Mouse (Mus musculus): ENCODE results near the gene Arsb. TPM values are rescaled to one million over a fixed set of nuclear protein-coding genes. Genes with fewer than 3 reads are reported as not detected.

Gene Arsb
- polyA plus RNA-seq, 1 experiment: 114 TPM

- TF ChIP-seq POLR2A (IDR thresholded peaks at IDR 0.05; ENCODE audit: low read depth, low read length) (no peak), CTCF (conservative IDR thresholded peaks at IDR 0.05; ENCODE audit: insufficient read depth, insufficient read length, low read depth, low read length) (no peak)
- no peaks in the 10 kb centered on the region for H3K4me1 ChIP-seq (ENCODE audit: control insufficient read depth, insufficient read depth, low read length)
- DNase-seq: no peak
- H3K27ac ChIP-seq (ENCODE audit: insufficient read depth, low read depth, low read length): no peak overlapping the region
- H3K4me3 ChIP-seq (ENCODE audit: insufficient read depth, low read depth, low read length): no peak overlapping the region
- WGBS: 91% methylated on average over 11 of the region's 11 CpGs
- H3K36me3 ChIP-seq (ENCODE audit: control insufficient read depth, insufficient read depth, low read length): no peaks in the 10 kb centered on the region
- H3K27me3 ChIP-seq (replicated peaks; ENCODE audit: control insufficient read depth, insufficient read depth, low read length): no peaks in the 10 kb centered on the region
Observed at GRCm38 (mm10) chr13:93815128-93815527, 43.7 kb downstream of the Arsb start.

GRCm38 (mm10) chr13:93816127-93816526 lies 44.7 kb downstream of the Arsb start:
- 98% methylated on average over 2 of the region's 2 CpGs for WGBS
- TF ChIP-seq CTCF (conservative IDR thresholded peaks at IDR 0.05; ENCODE audit: insufficient read depth, insufficient read length, low read depth, low read length) (no peak), POLR2A (IDR thresholded peaks at IDR 0.05; ENCODE audit: low read depth, low read length) (no peak)
- H3K36me3 ChIP-seq (ENCODE audit: control insufficient read depth, insufficient read depth, low read length): no peaks in the 10 kb centered on the region
- no peaks in the 10 kb centered on the region for H3K27me3 ChIP-seq (replicated peaks; ENCODE audit: control insufficient read depth, insufficient read depth, low read length)
- no peak for DNase-seq
- H3K27ac ChIP-seq (ENCODE audit: insufficient read depth, low read depth, low read length): no peak overlapping the region
- no peak overlapping the region for H3K4me3 ChIP-seq (ENCODE audit: insufficient read depth, low read depth, low read length)
- no peaks in the 10 kb centered on the region for H3K4me1 ChIP-seq (ENCODE audit: control insufficient read depth, insufficient read depth, low read length)

GRCm38 (mm10) chr13:93816688-93817331 lies 45.4 kb downstream of the Arsb start:
- Histone ChIP-seq H3K4me3 (ENCODE audit: insufficient read depth, low read depth, low read length) (no peak overlapping the region), H3K27me3 (replicated peaks; ENCODE audit: control insufficient read depth, insufficient read depth, low read length) (no peaks in the 10 kb centered on the region), H3K36me3 (ENCODE audit: control insufficient read depth, insufficient read depth, low read length) (no peaks in the 10 kb centered on the region), H3K4me1 (ENCODE audit: control insufficient read depth, insufficient read depth, low read length) (0 out of 2 replicates have a peak, but pooled peaks cover 2% of the 10 kb centered on the region), H3K27ac (ENCODE audit: insufficient read depth, low read depth, low read length) (no peak overlapping the region)
- no peak for TF ChIP-seq POLR2A (IDR thresholded peaks at IDR 0.05; ENCODE audit: low read depth, low read length)
- no peak for TF ChIP-seq CTCF (conservative IDR thresholded peaks at IDR 0.05; ENCODE audit: insufficient read depth, insufficient read length, low read depth, low read length)
- DNase-seq: no peak
- WGBS: 90% methylated on average over 9 of the region's 9 CpGs

DNA sequence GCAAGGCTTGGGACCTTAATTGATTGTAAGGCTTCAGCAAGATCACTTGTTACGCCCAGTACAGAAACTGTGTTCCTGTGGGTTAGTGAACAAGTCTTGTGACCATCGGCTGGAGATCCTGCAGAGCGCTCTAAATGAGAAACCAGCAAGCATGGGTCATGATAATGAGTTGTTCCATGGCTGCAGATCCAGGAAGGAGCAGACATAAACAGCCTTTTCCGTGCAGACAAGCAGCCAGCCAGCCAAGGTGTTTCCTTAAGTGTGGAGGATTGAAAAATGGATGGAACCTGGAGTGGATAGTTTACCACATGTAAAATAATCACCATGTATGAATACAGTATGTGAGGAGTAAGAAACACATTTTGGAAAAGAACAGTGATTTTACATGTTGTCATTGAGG lies 48.7 kb downstream of the Arsb start:
- H3K27ac ChIP-seq (ENCODE audit: insufficient read depth, low read depth, low read length): no peak overlapping the region
- TF ChIP-seq CTCF (conservative IDR thresholded peaks at IDR 0.05; ENCODE audit: insufficient read depth, insufficient read length, low read depth, low read length): no peak
- no peak for TF ChIP-seq POLR2A (IDR thresholded peaks at IDR 0.05; ENCODE audit: low read depth, low read length)
- no peak overlapping the region for H3K4me3 ChIP-seq (ENCODE audit: insufficient read depth, low read depth, low read length)
- H3K4me1 ChIP-seq (ENCODE audit: control insufficient read depth, insufficient read depth, low read length): 0 out of 2 replicates have a peak, but pooled peaks cover 5% of the 10 kb centered on the region
- no peaks in the 10 kb centered on the region for H3K27me3 ChIP-seq (replicated peaks; ENCODE audit: control insufficient read depth, insufficient read depth, low read length)
- H3K36me3 ChIP-seq (ENCODE audit: control insufficient read depth, insufficient read depth, low read length): no peaks in the 10 kb centered on the region
- WGBS: 81% methylated on average over 4 of the region's 4 CpGs
- DNase-seq: no peak

DNA sequence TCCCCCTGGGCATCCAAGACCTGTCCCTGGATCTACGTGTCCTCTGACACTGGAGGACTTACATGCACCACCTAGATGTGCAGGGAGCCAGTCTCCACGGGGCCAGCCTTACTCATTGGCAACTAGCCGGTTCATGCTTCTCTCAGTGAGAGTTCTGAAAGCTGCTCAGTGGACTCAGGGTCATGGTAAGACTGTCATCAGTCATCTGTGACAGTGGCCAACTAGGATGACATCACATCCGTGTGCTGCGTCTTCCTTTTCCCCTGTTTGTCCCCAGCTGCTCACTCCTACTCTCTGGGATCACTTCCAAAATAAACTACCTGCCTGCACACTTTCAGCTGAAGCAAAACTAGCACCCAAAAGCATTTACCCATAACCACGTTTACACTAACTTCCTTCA lies 50.6 kb downstream of the Arsb start:
- TF ChIP-seq POLR2A (IDR thresholded peaks at IDR 0.05; ENCODE audit: low read depth, low read length): no peak
- no peak for TF ChIP-seq CTCF (conservative IDR thresholded peaks at IDR 0.05; ENCODE audit: insufficient read depth, insufficient read length, low read depth, low read length)
- Histone ChIP-seq H3K4me1 (ENCODE audit: control insufficient read depth, insufficient read depth, low read length) (0 out of 2 replicates have a peak, but pooled peaks cover 5% of the 10 kb centered on the region), H3K27ac (ENCODE audit: insufficient read depth, low read depth, low read length) (no peak overlapping the region), H3K4me3 (ENCODE audit: insufficient read depth, low read depth, low read length) (no peak overlapping the region), H3K27me3 (replicated peaks; ENCODE audit: control insufficient read depth, insufficient read depth, low read length) (no peaks in the 10 kb centered on the region), H3K36me3 (ENCODE audit: control insufficient read depth, insufficient read depth, low read length) (no peaks in the 10 kb centered on the region)
- peak; percentile 71 for DNase-seq
- WGBS: 17% methylated on average over 6 of the region's 6 CpGs

DNA sequence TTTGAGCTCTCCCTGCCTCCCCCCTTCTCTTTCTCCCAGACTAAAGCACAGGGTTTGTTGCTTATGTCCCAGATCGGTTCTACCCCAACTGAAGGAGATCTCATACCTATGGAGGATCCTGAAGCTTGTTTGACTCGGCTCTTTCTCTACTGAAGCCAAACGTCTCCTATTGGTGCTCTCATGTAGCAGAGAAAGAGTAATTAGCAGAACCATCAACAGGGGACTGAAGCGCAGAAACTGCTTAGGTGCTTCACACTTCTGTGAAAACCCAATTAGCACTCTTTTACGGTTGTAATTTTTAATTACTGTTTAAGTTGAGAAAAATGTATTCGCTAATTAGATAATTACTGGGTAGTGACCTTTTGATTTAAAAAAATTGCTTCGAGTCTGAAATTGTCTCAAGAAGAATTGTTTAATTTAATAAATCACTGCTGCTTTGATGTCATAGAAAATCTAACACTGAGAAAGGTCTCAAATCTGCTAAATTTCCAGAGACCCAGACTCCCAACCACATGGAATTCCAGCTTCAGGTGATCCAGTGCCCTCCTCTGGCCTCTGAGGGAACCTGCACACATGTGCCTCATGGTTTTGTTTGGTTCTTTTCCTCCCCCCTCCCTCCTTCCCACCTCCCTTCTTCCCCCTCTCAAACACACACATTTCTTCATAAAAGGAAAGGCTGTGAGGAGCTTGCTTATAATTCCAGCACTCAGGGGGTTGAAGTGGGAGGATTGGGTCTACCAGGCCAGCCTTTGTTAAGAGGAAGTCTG lies 54.5 kb downstream of the Arsb start:
- WGBS: 88% methylated on average over 7 of the region's 7 CpGs

DNA sequence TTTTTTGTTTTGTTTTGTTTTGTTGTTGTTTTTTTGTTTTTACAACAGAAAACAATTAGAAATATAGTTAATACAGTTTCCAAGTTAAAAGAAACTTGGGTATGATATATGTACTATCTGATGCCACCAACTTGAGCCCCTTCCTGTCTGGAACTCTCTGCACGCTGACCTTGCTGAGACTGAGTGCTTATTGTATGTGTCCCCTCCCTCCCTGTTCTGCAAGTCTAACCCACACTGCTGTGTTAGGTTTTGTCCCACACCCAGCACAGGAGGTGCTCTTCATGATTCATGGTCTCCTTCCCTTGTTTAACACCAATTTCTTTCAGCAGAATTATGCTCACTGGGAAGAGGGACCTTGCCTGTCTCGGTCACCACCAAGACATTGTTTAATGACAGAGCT lies 56.3 kb downstream of the Arsb start:
- Histone ChIP-seq H3K36me3 (ENCODE audit: control insufficient read depth, insufficient read depth, low read length) (no peaks in the 10 kb centered on the region; the same call in 1 of the 2 replicates), H3K4me1 (ENCODE audit: control insufficient read depth, insufficient read depth, low read length) (no peaks in the 10 kb centered on the region), H3K4me3 (ENCODE audit: insufficient read depth, low read depth, low read length) (no peak overlapping the region), H3K27ac (ENCODE audit: insufficient read depth, low read depth, low read length) (no peak overlapping the region), H3K27me3 (replicated peaks; ENCODE audit: control insufficient read depth, insufficient read depth, low read length) (no peaks in the 10 kb centered on the region)
- 75% methylated on average over 2 of the region's 2 CpGs for WGBS
- TF ChIP-seq CTCF (conservative IDR thresholded peaks at IDR 0.05; ENCODE audit: insufficient read depth, insufficient read length, low read depth, low read length) (no peak), POLR2A (IDR thresholded peaks at IDR 0.05; ENCODE audit: low read depth, low read length) (no peak)
- DNase-seq: no peak

More for the DNA sequence above, 54.5 kb downstream of the Arsb start:
- Histone ChIP-seq H3K27me3 (replicated peaks; ENCODE audit: control insufficient read depth, insufficient read depth, low read length) (no peaks in the 10 kb centered on the region), H3K27ac (ENCODE audit: insufficient read depth, low read depth, low read length) (no peak overlapping the region), H3K4me3 (ENCODE audit: insufficient read depth, low read depth, low read length) (no peak overlapping the region), H3K4me1 (ENCODE audit: control insufficient read depth, insufficient read depth, low read length) (0 out of 2 replicates have a peak, but pooled peaks cover 5% of the 10 kb centered on the region), H3K36me3 (ENCODE audit: control insufficient read depth, insufficient read depth, low read length) (no peaks in the 10 kb centered on the region)
- TF ChIP-seq CTCF (conservative IDR thresholded peaks at IDR 0.05; ENCODE audit: insufficient read depth, insufficient read length, low read depth, low read length) (0 out of 2 replicates have a peak, but pooled peaks have one; percentile 20), POLR2A (IDR thresholded peaks at IDR 0.05; ENCODE audit: low read depth, low read length) (no peak)
- no peak for DNase-seq

Data from kidney, adult 2 months (tissue).